Mouse (Mus musculus): Measurements from ENCODE around the gene Hoxb3.

Hoxb3 gene

DNA sequence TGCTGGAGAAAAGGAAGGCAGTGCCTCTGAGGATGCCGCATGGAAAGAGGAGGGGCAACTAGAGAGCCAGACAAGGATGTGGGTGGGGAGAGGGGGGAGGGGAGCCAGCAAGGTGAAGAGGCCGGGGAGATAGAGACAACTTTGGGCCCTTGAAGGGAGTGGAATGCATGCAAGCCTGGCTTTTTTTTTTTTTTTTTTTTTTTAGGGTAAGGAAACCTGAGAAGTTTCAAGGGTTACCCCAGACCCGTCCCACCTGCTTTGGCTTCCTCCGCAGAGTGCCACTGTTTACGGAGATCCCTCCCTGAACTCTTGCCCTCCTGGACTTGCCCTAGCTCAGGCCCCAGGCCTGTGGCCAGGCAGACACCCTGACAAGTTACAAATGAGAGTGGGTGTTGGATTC, 40.7 kb downstream of the Hoxb3 start:
- no peak for DNase-seq

DNA sequence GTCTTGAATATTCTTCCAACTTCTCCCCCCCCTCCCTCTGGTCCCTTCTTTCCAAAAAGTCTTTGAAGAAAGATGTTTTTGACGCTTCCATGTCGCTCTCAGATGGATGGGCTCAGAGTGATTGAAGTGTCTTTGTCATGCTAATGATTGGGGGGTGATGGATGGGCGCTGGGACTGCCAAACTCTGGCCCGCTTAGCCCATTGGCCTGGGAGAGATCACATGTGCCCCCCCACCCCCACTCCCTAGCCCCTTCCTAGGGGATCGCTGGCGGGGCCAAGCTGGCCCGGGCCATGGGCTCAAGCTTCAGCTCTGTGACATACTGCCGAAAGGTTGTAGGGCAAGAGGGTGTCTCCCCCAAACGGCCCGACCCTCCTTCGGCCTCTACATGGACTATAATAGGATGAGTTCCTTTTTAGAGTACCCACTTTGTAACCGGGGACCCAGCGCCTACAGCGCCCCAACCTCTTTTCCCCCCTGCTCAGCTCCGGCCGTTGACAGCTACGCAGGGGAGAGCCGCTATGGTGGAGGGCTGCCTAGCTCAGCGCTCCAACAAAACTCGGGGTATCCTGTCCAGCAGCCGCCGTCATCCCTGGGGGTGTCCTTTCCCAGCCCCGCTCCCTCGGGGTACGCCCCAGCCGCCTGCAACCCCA, 42.4 kb downstream of the Hoxb3 start, which contains the start of gene Hoxb1:
TSS of gene Hoxb1 (plus strand) at position 312 of the 651 bp plus-strand sequence.
- DNase-seq: no peak

DNA sequence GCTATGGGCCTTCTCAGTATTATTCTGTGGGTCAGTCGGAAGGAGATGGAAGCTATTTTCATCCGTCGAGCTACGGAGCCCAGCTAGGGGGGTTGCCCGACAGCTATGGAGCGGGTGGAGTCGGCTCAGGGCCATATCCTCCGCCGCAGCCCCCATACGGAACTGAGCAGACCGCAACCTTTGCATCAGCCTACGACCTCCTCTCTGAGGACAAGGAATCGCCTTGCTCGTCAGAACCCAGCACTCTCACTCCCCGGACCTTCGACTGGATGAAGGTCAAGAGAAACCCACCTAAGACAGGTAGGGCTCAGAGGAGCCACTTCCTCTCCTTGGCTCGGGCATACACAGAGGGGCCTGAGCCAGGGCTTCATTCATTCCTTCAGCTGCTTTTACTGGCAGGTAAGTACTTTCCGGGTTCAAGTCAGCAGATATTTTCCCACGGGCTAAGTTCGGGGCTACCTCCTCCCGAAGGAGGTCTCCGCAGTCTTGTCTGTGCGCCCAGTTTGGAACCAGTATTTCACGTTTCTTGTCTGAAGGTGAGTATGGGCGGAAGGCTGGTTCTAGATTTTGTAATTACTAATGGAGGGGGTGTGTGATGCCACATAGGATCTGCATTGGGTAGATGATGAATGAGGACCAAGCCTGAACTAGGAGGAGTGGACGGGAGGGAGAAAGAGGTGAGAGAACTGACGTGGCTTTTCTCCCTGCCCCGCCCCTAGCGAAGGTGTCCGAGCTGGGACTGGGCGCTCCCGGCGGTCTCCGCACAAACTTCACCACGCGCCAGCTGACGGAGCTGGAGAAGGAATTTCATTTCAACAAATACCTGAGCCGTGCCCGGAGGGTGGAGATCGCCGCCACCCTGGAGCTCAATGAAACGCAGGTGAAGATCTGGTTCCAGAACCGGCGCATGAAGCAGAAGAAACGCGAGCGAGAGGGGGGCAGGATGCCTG, 43.2 kb downstream of the Hoxb3 start:
- DNase-seq: peak; percentile 32

DNA sequence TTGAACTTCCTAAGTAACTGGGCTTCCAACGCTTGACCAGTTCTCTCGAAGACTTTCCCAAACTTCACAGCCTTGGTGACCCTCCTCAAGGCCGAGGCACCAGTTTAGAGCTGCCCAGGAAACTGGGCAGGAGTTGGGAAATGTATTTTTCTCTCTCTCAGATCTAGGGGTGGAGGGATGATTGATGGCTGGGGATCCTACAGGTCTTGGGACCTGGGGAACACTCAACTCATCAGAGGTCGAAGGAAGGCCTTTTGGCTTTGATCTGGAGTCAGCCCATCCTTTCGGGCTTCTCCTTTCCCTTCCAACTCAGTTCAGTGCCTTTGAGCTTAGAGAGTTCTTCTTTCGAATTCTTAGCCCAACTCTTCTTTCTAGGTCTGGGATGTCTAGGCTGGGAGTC, 44.0 kb downstream of the Hoxb3 start:
- no peak for DNase-seq

DNA sequence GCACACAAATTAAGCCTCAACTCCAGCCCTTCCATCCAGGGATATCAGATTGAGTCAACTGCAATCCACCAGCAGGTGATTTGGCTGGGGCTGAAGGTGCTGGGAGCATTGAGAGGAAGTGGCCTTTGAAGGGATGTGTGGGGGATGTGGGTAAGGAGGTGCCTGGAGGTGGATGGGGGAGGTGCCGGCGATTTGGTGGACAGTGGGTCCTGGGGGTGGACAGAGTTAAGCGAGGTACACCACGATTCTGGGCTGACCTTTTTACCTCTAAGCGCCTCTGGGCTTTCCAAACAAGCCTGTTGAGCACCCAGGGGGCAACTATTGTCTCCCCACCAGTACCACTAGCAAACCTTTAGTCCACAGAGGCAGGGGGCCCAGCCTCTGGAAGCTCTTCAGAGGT, 45.6 kb downstream of the Hoxb3 start:
- no peak for DNase-seq

DNA sequence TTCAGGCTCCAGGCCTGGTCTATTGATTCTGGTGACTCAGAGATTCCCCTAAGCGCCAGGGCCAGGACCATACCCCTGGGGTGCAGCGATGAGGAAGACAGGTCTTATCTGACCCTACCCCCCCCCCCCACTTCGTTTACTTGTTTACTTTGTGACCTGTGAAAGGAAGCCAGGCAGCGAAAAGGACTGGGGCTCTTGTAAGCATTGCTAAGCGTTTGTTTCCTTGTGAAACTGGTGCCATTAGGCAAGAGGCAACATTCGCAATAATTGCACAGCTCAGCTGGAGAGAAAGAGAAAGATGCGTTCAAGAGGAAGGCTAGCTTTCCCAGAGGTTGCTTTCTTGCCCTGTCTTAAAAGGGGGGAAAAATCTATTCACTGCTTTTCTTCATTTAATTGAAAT, 46.0 kb downstream of the Hoxb3 start:
- DNase-seq: no peak

DNA sequence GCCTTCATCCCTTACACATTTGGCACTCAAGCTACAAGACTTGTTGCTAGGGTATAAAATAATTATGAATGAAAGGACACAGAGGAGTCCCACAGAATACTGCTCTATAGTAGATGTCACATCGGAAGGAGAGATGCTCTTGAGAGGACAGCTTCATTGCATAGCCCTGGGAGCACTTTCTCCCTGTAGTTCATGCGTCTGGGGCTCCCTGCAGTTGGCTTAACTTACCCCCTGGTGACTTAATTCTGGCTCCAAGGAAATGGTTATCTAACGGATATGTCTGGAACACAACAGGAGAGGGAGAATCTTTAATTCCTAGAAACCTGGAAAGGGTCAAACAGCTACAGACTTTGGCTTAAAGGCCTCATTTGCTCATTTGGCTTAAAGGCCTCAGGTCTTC, 48.6 kb downstream of the Hoxb3 start:
- no peak for DNase-seq

DNA sequence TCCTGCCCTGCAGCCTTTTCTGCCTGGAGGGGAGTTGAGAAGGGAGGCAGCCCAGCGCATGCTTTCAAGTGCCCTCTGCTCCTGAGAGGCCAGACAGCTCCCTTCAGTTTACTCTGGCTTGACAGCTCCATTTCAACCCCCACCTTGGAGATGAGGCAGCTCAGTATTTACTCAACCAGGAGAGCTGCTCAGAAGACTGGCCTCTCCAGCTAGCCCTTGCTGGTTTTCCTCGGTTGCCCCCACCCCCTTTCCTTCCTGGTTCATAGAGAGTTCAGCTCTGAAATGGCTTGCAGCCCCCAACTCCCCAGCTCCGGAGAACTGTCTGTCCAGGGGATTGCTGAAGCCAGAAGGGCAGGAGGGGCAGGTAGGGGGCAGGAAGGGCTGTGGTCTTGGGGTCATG, 49.4 kb downstream of the Hoxb3 start:
- DNase-seq: no peak

DNA sequence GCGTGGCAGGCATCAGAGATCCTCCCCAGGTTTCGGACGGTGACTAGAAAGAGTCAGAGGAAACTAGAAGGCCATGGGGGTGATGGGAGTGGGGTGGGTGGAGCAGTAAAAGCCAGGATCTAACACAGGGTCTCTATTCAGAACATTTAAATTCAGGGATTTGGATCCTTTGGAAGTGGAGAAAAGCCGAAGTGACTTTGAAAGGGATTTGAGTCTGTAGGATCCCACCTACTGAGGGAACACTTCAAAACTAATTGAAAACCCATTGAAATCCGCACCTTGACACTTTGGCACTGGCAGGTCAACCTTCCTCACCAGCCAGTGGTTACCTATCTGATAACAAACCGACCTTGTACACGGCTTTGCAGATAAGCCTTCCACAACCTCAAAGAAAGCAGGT, 51.7 kb downstream of the Hoxb3 start:
- DNase-seq: no peak

DNA sequence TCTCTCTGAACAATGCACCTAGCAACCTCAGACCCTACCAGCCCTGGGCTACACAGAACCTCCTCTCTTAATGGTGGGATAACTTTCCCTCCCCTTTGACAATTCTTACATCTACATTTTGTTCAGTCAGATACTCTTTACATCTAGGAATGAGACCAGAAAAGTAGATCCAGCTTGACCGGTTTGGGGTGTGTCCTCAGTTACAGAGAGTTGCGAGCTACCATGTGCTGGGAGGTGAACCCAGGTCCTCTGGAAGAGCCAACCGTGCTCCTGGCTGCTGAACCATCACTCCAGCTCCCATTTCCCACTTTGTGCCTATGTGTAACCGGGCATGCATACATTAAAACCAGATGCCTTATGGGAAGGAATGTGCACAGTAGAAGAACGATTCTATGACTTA, 60.3 kb downstream of the Hoxb3 start:
- no peak for DNase-seq

DNA sequence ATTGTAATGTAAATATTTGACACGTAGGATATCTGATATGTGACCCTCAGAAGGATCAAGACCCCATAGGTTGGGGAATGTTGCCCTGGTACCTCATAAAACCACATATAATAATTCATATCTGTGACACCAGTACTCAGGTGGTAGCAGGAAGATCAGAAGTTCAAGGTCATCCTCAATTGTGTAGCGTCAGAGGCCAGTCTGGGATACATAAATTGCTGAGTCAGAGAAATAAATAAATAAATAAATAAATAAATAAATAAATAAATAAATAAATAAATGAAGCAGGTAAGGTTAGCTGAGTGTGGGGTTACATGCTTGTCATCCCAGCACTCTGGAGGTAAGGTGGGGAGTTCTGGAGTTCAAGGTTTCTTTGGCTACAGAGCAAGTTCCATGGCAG, 64.5 kb downstream of the Hoxb3 start:
- no peak for DNase-seq

DNA sequence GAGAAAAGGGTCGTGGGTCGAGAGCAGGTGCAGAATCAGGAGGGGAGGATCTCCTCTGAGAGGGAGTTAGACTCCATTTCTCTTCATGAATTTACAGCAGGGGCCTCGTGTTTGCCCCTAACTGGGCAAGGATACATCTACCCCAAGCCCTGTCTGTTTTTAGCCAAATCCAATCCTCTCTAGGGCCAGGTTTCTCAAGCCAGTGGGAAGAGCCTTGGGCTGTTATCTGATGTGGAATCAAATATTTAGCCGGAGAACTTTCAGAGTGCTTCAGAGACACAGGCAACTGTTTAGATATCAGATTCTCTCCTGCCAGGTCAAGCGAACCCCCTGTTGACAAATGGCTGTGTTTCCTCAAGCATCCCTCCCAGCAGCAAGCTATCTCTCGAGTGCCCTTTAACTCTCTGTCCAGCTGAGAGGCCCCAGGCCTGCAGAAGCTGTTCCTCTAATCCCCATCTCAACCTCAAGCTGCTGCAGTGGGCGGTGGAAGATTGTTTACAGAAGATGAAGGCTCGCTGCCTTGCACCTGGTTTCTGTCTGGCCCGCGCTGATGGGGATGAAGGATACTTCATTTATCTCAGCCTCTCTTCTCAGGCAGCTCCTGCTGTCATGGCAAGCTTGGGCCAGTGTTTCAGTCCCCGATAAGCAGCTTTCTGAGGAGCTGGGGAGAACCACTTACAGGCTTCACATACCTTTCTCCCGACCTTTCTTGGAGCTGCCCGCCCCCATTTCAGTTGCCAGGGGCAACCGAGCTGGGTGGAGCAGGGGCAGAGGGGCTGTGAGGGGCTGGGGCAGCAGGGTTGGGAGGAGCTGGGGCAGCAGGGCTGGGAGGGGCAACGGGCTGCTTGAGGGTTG, 73.9 kb downstream of the Hoxb3 start:
- DNase-seq: no peak
